Mouse (Mus musculus) CD4-positive, CD25-positive, alpha-beta regulatory T cell, adult 4 months (primary cell): Measurements from ENCODE around the gene Ece1. TPM values are rescaled to one million over a fixed set of nuclear protein-coding genes. Genes with fewer than 3 reads are reported as not detected.

Source experiments
- ATAC-seq: one replicate; pipeline ENCODE4 v1.8.0; 2017
- polyA plus RNA-seq, 2 experiments: library from polyadenylated mRNA; unstranded; fragments of 100-300 nt; shearing (Covaris generic); gene quantifications; one replicate each; pipeline ENCODE4 v1.2.1; 2017

The Ece1 gene
- polyA plus RNA-seq, 2 experiments from 2014 or later = 15.9 to 23.4 TPM

DNA sequence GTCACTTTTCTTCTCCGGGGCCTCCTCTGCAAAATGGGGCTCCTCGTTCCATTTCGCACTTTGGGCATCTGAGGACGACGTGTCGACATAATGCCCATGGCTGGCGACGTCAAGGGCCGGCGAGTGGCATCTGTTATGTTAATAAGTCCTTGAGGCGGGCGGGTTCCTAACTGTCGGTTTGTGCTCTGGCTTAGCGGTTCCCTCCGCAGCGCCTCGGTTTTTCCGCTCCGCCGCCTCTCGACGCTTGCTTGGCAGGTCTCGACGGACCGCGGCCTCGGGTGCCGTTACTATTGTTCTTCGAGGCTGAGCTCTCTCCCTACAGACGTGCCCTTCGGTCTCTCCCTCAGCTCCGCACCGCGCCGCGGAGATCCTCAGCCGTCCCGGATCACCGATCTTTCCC is 130.9 kb downstream of the Ece1 start, which contains the start of gene Eif4g3:
TSS of gene Eif4g3 (plus strand) at position 133 of the 400 bp plus-strand sequence.
- ATAC-seq = peak; percentile 75

DNA sequence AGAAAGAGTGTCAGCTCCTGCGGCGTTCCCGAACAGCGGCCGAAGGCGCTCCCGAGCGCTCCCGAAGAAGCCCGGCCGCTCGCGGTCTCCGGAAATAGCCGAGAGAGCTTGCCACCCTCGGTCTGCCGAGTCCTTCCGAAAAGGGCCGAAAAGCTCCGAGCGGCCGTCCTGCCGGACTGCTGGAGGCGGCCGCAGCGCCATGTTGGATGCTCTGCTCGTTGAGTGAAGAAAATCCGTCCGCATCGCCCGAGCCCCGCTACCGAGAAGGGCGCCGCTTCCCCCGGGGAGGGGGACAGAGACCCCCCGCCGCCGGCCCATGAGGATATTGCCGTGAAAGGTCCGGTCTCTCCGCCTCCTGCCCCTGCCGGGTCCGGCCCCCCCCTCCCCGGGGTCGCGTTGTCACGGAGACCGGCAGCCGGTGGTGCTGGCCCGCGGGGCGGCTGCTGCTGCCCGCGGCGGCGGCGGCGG is 131.3 kb downstream of the Ece1 start:
- ATAC-seq = peak; percentile 90

DNA sequence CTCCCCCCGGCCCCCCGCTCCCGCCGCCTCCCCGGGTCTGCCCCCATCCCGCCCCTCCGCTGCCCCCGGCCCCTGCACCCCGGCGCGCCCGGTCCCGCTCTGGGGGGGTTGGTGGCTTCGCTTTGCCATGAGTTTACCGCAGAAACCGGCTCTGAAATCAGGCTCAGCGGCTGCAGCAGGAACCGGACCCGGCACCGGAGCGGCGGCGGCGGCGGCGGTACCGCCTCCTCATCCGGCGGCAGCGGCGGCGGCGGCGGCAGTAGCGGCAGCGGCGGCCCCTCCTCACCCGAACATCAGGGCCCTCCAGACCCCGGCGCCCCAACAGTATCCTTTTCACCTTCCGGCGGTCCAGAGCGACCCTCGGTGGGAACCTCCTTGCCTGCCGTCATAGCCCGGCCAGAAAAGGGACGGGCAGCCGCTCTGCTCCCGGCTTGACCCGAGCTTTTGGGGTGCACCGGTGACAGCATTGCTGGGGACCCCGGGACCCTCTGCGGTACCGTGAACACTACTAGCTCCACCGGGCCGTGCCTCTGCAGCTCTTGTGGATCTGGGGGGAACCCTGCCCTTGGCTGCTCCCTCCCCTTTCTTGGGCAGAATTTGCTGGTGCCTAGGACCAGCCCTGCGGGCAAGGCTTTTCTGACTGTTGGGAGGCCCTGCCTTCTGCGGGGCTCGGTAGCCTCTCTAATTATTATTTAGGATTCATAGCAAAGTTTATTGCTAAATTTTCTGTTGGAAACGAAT is 132.0 kb downstream of the Ece1 start:
- ATAC-seq = peak; percentile 27

DNA sequence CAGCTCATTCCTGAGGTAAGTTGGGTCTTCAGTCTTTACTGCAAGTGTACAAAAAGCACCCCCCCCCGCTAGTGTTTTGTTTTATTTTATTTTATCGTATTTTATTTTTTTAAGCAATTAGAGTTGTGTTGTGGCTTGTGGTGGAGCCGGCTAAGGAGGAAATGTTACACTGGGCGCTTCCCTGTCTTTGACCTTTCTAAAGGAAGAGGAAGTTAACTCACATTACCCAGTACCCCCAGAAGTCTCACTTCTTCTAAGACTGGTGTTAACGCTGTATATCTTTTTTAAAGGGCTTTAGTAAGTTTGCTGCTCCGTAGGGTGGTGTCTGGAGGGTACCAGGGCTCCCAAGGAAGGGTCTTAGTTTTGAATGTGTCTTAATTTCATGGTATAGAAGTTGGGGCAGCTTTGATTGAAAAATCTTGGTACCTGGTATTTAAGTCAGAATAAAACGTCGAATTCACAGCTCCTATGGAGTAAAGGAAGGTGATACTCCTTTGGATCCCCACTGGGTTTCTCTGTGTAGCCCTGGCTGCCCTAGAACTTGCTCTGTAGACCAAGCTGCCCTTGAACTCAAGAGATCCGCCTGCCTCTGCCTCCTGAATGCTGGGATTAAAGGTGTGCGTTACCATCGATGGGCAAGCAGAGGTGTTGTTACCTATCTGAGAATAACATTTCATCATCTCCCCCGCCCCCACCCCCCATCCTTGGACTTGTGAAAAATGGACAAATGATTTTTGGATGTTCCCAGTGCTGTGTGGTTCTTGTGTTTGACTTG is 132.7 kb downstream of the Ece1 start:
- ATAC-seq = peak; percentile 17

DNA sequence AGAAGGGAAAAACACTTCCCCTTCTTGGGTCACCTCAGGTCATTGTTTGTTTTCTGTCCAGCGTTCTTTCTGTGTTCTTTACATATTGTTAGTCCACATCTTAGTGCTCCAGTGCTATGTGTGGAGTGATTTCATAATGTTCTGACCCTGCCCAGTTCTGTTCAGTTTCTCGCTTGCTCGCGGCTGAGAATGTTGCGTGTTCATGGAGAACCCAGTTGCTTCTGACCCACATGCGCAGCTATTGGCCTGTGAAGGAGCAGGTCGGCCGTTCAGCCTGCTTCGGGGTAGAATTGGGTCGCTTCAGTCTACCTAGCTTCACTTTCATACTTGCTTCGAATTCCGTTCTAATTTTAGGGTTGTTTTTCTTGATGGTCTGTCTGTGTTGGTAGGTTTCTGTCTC is 133.4 kb downstream of the Ece1 start:
- no peak for ATAC-seq

DNA sequence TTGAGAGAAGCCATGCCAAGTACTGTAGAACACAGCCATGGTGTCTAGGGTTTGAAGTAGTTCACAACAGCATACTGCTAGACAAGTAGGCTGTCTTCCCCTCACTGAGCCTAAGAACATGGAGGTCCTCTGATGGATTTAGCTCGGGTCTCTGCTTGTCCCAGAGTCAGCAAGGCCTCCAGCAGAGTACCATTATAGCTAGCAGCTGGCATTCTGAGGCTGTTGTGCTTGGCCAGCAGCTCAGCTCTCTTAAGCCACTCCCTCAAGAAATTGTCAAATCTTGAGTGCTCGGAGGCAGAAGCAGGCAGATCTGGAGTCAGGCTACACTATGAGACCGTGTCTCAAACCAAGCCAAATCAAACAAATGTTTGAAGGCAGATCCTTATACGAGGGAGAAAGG is 136.2 kb downstream of the Ece1 start:
- no peak for ATAC-seq

DNA sequence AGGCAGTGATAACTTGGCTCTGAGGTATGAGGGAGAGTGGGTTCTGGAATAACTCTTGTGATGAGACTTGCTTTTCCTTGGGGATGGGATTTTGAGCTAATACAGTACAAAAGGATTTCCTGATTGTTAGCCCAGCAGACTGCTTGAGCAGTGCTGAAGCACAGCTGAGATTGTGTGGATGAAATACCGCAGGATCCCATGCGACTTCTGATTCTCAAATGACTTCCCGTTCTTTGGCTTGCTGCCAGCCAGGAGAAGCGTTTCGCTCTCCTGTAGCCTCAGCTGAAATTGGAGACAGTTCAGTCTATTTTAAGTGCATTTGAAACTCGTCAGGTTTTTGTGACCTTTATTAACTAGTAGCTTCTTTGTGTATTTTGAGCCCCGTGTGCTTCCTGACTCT is 138.6 kb downstream of the Ece1 start:
- ATAC-seq = no peak

DNA sequence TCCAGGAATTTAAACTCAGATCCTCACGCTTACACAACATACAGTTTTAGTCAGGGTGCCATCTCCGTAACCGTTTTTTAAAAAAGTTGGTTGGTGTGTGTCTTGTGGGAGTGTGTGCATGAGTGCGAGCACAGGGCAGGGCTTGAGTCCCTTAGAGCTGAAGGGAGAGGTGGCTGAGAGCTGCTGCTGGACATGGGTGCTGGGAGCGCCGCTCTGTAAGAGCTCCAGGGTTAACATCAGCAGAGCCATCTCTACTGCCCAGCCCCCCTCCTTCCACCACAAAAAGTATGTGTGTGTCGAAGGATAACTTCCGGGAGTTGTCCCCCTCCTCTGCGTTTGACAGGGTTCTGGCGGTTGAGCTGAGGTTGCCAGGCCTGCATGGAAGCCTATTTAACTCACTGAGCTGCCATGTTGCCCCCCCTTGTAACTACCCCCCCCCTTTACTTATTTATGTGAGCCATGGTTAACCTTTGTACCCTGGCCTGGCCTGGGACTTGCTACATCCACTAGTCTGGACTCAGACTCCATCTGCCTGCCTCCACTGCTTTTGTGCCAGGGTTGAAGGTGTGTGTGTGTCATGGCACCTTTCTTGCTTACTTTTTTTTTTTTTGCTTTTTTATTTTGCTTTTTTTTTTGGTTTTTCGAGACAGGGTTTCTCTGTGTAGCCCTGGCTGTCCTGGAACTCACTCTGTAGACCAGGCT is 142.0 kb downstream of the Ece1 start:
- ATAC-seq = no peak

DNA sequence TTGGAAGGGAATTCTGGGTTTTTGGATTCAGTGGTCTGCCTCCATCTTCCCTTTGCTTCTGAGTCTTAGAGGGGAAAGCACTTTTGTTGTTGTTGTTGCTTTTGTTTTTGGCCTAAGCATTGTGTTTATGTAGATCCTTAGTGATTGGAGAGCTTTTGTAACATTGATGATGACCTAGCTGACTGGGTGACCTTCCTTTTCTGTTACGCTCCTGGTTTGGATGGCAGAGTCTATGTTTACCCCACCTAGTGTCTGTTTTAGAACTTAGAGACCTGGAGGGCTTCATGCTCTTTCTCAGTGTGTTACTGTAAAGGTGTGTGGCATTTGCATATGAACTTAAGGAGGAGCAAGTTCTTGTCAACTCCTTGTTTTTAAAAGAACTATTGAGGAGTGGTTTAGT is 143.7 kb downstream of the Ece1 start:
- ATAC-seq = no peak

DNA sequence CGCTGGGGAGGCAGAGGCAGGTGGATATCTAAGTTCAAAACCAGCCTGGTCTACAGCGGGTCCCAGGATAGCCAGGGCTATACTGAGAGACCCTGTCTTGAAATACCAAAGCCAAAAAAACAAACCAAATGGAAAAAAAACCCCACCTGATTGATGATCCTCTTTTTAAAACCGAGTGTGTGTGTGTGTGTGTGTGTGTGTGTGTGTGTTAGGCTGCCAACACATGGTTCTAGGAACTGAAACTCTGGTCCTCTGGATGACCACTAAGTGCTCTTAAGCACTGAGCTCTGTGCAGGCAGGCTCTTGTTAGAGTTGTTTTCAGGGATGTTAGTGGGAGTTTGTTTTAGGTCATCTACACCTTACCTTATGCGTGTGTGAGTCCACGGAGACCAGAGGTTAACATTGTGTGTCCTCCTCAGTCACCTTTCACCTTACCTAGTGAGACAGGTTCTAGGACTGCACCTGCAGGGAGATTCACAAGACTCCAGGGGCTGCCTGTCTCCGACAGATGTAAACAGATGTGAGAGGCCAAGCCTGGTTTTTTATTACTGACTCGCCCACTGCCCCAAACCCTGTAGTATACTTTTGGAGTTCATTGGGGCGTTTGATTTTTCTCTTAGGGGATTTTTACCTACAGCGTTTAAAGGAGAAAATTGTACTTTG is 145.0 kb downstream of the Ece1 start:
- ATAC-seq = no peak

DNA sequence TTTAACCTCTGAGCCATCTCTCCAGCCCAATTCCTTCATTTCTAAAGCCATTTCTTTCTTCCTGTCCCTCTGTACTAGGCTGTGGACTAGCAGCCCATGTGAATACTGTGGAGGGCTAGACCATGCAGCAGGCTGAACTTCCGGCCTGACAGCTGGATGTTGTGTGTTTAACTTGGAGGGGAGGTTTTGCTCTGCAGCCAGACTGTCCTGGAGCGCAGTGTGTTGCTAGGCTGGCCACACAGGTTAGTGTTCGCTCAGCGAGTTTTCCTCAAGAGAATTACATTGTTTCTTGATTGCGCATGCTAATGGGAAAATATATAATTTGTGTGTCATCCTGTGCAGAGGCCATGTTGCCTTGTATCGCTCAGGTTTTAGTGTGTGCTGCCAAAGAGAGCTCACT is 146.6 kb downstream of the Ece1 start:
- no peak for ATAC-seq

DNA sequence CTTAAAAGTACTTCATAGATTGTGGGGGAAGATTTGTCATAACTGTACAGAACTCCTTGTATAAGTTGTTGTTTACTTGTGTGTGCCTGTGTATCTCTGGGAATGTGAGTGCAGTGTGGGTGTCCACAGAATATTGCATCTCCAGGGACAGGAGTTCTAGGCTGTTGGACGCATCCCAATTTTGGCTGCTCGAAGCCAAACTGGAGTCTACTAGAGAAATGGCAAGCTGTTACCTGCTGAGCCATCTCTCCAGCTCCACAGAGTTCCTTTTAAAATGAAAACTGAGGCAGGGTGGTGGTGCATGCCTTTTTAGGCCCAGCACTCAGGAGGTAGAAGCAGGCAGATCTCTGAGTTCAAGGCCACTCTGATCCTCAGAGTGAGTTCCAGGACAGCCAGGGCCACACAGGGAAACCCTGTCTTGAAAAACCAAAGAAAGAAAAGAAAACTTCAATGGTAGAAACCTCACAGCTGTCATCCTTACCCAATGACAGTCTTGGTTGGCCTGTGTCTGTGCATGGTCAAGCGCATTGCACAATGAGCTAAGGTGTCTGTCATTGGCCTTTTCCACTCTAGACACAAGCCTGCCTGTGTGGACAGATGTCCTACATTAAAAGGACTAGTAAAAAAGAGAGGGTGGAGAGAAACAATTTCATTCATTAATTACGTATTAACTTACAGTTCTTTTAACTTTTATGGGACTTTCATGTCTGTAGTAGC is 147.9 kb downstream of the Ece1 start:
- ATAC-seq = no peak

DNA sequence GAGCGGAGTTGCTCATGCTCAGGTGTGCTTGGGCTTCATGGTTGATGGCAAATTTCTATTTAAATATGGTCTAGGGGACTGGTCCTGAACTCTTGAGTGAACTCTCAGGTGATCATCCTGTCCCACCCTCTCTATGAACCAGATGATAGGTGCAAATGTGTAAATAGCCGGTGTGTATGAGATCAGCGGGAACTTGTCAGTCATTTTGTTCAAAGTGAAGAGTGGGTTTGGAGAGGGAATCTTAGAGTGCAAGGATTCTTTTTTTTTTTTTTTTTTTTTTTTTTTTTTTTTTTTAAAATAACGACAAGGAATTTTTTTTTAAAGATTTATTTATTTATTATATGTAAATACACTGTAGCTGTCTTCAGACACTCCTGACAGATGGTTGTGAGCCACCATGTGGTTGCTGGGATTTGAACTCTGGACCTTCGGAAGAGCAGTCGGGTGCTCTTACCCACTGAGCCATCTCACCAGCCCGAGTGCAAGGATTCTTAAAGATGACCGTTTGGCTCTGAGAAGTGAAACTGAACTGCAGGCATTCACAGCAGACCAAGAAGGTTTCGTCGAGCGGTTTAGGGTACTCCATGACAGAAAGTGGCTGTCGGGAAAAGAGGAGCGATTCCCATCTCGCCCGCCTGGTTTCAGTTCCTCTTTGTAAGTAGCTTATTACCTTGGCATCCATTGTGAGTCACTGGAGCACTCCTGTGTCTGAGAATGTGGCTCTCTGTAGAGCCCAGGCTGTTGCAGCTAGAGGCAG is 151.9 kb downstream of the Ece1 start:
- no peak for ATAC-seq

Other genes with a start within 250 kb of the Ece1 start
- gene Rap1gap, start 197.5 kb upstream of the Ece1 start, polyA plus RNA-seq = 1 to 10 TPM in 1 of 2 experiments, not detected in 1; 1.4 TPM
- 1 to 10 TPM; 1.5 to 2.8 TPM for gene Alpl, start 65.9 kb upstream of the Ece1 start, polyA plus RNA-seq
- gene Eif4g3, start 130.8 kb downstream of the Ece1 start, polyA plus RNA-seq = 10 to 100 TPM; 42.5 to 49.0 TPM